Mouse (Mus musculus): ENCODE results near the gene Rasgef1c. TPM values are rescaled to one million over a fixed set of nuclear protein-coding genes. Genes with fewer than 3 reads are reported as not detected.

Rasgef1c gene
- polyA plus RNA-seq, 1 experiment, result 0.52 TPM

DNA sequence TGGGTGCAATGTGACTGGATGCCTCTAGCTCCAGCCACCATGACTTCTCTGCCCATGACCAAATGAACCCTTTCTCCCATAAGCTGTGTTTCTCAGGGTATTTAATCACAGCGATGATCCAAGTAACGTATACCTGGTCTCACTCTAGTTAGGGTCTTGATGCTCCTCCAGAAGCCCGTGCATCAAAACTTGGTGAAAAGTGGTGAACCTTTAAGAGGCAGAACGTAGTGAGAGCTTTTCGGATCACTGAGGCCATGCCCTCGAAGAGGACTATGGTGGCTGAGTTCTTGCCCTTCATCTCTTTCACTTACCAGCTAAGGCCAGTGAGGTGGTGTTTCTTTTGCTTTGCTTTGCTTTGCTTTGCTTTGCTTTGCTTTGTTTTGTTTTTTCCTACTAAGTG is 52.0 kb downstream of the Rasgef1c start:
- H3K27me3 ChIP-seq (ENCODE audit: control insufficient read depth, insufficient read depth, low read length), result no peaks in the 10 kb centered on the region
- TF ChIP-seq POLR2A (IDR thresholded peaks at IDR 0.05; ENCODE audit: low read depth, low read length), result no peak
- no peak for TF ChIP-seq CTCF (IDR thresholded peaks at IDR 0.05; ENCODE audit: extremely low read depth, insufficient read length, insufficient replicate concordance, low read depth, low read length)
- no peak overlapping the region for H3K4me3 ChIP-seq (ENCODE audit: low read depth, low read length)
- H3K4me1 ChIP-seq (ENCODE audit: control insufficient read depth, insufficient read depth, insufficient read length, low read length), result no peaks in the 10 kb centered on the region
- H3K27ac ChIP-seq (ENCODE audit: insufficient read depth, low read depth, low read length), result no peak overlapping the region; the same call in 1 of the 2 replicates
- WGBS, result 86% methylated on average over 6 of the region's 6 CpGs
- H3K36me3 ChIP-seq (ENCODE audit: control insufficient read depth, insufficient read depth, low read length), result no peaks in the 10 kb centered on the region

DNA sequence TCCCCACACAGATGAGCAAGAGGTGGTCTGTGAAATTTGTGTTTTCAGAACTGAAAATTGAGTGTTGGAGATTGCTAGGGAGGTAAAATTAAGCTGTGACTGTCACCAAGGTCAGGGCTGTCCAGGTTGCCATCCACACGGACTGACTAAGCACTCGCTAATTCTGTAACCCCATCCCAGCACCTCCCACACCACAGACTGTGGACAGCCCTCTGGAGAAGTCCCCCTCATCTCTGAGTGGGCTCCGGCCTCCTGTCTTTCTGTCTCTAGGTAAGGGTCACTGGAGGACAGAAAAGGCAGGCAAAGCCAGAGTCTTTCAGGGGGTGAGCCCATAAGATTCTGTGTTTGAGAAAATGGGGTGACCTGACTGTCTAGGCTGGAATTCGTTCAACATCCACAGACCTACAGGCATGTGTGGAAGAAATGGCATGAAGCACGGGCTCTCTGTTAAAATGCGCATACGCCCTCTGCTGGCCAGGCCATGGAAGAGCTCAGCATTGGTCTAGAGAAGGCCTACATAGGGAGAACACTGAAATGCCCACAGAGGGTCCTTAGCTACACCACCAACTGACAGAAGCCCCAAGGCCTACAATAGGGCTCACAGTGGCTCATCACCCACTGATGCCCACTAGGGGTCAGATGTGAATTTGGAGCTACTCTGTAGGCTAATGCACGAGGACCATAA is 54.1 kb downstream of the Rasgef1c start:
- no peak for TF ChIP-seq POLR2A (IDR thresholded peaks at IDR 0.05; ENCODE audit: low read depth, low read length)
- TF ChIP-seq CTCF (IDR thresholded peaks at IDR 0.05; ENCODE audit: extremely low read depth, insufficient read length, insufficient replicate concordance, low read depth, low read length), result peak; percentile 83; the same call in 1 of the 2 replicates
- H3K4me1 ChIP-seq (ENCODE audit: control insufficient read depth, insufficient read depth, insufficient read length, low read length), result no peaks in the 10 kb centered on the region
- no peaks in the 10 kb centered on the region for H3K36me3 ChIP-seq (ENCODE audit: control insufficient read depth, insufficient read depth, low read length)
- no peak overlapping the region for H3K4me3 ChIP-seq (ENCODE audit: low read depth, low read length)
- no peak overlapping the region for H3K27ac ChIP-seq (ENCODE audit: insufficient read depth, low read depth, low read length)
- no peaks in the 10 kb centered on the region for H3K27me3 ChIP-seq (ENCODE audit: control insufficient read depth, insufficient read depth, low read length)
- 29% methylated on average over 8 of the region's 8 CpGs for WGBS

DNA sequence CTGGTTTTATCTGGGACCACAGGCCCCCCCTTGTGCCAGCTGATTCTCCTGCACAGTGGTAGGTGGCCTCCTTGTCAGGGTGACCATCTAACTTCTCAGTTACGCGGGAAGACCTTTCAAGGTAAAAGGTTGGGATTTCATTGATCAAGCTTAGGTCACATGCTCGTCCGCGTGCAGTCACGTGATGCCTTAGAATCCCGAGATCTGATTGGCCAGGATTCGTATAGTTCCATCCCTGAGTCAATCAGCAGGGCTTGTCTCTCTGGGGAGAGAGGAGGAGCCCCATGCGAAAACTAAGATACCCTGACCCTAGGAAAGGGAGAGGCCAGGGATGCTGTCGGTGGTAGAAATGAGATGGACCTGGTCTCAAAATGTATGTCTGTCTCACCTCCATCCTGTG is 56.4 kb downstream of the Rasgef1c start:
- Histone ChIP-seq H3K27me3 (ENCODE audit: control insufficient read depth, insufficient read depth, low read length) (no peaks in the 10 kb centered on the region), H3K4me1 (ENCODE audit: control insufficient read depth, insufficient read depth, insufficient read length, low read length) (no peaks in the 10 kb centered on the region), H3K4me3 (ENCODE audit: low read depth, low read length) (no peak overlapping the region), H3K36me3 (ENCODE audit: control insufficient read depth, insufficient read depth, low read length) (no peaks in the 10 kb centered on the region), H3K27ac (ENCODE audit: insufficient read depth, low read depth, low read length) (no peak overlapping the region)
- 80% methylated on average over 10 of the region's 10 CpGs for WGBS
- TF ChIP-seq CTCF (IDR thresholded peaks at IDR 0.05; ENCODE audit: extremely low read depth, insufficient read length, insufficient replicate concordance, low read depth, low read length) (no peak), POLR2A (IDR thresholded peaks at IDR 0.05; ENCODE audit: low read depth, low read length) (no peak)

DNA sequence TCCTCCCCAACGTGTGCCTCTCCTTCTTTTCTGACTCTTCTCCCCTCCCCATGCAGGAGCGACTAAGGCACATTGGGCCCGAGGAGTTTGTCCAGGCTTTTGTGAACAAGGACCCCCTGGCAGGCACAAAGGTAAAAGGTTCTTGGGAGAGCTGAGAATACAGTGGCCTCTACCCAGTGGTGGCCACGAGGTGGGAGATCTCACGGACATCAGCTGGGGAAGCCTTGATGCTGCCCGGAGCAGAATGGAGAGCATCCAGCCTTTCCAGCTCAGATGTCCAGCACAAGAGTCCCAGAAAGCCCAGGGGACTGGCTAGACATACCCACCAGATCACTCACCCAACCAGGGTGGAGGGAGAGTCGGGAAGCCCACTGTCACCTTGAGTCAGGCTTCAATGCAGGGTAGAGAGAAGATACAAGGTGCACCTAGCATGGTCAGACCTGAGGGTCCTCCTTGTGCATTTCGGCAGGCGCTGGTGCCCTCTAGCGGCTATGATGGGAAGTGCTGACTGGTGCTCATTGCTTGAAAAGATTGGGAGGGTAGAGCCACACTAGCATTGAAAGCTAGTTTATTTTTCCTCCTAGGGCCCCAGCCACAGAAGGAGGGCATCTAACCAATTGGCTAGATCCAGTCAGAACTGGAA is 59.6 kb downstream of the Rasgef1c start:
- Histone ChIP-seq H3K36me3 (ENCODE audit: control insufficient read depth, insufficient read depth, low read length) (no peaks in the 10 kb centered on the region), H3K27me3 (ENCODE audit: control insufficient read depth, insufficient read depth, low read length) (no peaks in the 10 kb centered on the region), H3K4me3 (ENCODE audit: low read depth, low read length) (no peak overlapping the region), H3K4me1 (ENCODE audit: control insufficient read depth, insufficient read depth, insufficient read length, low read length) (no peaks in the 10 kb centered on the region), H3K27ac (ENCODE audit: insufficient read depth, low read depth, low read length) (no peak overlapping the region)
- 33% methylated on average over 10 of the region's 10 CpGs for WGBS
- TF ChIP-seq CTCF (IDR thresholded peaks at IDR 0.05; ENCODE audit: extremely low read depth, insufficient read length, insufficient replicate concordance, low read depth, low read length) (peak; percentile 89; the same call in 1 of the 2 replicates), POLR2A (IDR thresholded peaks at IDR 0.05; ENCODE audit: low read depth, low read length) (no peak)

DNA sequence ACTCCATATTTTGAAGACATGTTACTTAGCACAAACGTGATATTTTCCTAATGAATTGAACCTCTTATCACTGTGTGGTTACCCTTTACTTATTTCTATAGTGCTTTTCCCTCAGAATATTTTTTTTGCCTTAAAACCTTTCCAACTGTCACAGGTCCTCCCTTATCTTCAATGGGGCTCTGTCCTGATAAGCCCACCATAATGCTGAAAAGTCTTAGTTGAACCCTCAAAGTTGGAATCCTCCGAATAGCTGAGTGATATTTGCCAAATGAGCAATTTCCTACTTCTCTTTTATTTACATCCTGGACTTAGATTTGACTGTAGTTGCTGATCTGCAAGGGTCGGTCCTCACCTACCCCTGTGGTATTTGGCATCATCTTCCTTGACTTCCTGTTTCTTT is 63.7 kb downstream of the Rasgef1c start:
- Histone ChIP-seq H3K27me3 (ENCODE audit: control insufficient read depth, insufficient read depth, low read length) (no peaks in the 10 kb centered on the region), H3K36me3 (ENCODE audit: control insufficient read depth, insufficient read depth, low read length) (no peaks in the 10 kb centered on the region), H3K27ac (ENCODE audit: insufficient read depth, low read depth, low read length) (no peak overlapping the region), H3K4me3 (ENCODE audit: low read depth, low read length) (no peak overlapping the region), H3K4me1 (ENCODE audit: control insufficient read depth, insufficient read depth, insufficient read length, low read length) (no peaks in the 10 kb centered on the region)
- TF ChIP-seq CTCF (IDR thresholded peaks at IDR 0.05; ENCODE audit: extremely low read depth, insufficient read length, insufficient replicate concordance, low read depth, low read length) (no peak), POLR2A (IDR thresholded peaks at IDR 0.05; ENCODE audit: low read depth, low read length) (no peak)
- WGBS, result 53% methylated on average over 3 of the region's 3 CpGs

DNA sequence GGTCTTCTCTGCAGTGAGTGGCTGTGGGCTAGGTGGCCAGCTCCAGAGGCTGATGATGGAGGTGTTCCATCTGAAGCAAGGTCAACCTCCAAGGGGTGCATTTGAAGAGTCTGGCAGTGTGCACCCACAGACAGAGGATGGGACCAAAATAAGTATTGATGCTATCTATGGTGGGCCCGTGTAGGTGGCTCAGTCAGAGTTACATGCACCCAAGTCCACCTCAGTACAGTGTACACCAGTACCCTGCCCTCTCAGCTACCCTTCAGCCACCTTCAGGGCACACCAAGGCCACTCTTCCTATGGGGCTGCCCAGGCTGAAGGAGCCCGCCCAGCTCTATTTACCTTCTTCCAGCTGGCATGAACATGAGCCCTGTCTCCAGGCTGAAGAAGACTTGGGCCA is 68.1 kb downstream of the Rasgef1c start:
- H3K27me3 ChIP-seq (ENCODE audit: control insufficient read depth, insufficient read depth, low read length), result no peaks in the 10 kb centered on the region
- WGBS, result 72% methylated on average over 2 of the region's 2 CpGs
- H3K27ac ChIP-seq (ENCODE audit: insufficient read depth, low read depth, low read length), result no peak overlapping the region
- H3K4me1 ChIP-seq (ENCODE audit: control insufficient read depth, insufficient read depth, insufficient read length, low read length), result no peaks in the 10 kb centered on the region
- TF ChIP-seq CTCF (IDR thresholded peaks at IDR 0.05; ENCODE audit: extremely low read depth, insufficient read length, insufficient replicate concordance, low read depth, low read length) (no peak), POLR2A (IDR thresholded peaks at IDR 0.05; ENCODE audit: low read depth, low read length) (no peak)
- H3K4me3 ChIP-seq (ENCODE audit: low read depth, low read length), result no peak overlapping the region
- no peaks in the 10 kb centered on the region for H3K36me3 ChIP-seq (ENCODE audit: control insufficient read depth, insufficient read depth, low read length)

DNA sequence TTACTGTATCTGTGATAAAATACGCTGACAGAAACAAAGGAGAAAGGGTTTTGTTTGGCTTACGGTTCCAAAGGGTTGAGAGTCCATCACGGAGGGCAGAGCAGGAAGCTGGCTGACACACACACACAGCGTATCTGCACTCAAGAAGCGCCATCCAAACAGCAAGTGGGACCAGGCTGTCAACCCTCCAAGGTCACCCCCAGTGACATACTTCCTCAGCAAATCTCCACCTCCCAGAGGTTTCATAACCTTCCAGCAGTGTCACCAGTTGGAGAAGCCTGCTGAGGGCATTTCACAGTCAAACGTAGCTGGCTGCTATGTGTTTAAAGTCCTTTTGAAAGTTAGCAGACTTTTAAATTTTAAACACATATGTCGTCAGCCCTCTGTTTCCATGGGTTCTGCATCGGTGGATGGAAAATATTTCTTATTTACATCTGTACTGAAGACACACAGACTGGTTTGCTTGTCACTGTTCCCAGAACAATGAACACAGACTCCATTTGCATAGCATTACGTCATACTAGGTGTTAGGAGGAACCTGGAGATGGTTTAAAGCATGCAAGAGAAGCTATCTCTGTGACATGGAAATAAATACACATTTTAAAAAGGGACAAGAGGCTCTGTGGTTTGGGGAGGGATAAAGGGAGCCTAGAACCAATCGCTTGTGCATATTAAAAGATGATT is 72.2 kb downstream of the Rasgef1c start:
- Histone ChIP-seq H3K27me3 (ENCODE audit: control insufficient read depth, insufficient read depth, low read length) (no peaks in the 10 kb centered on the region), H3K4me1 (ENCODE audit: control insufficient read depth, insufficient read depth, insufficient read length, low read length) (no peaks in the 10 kb centered on the region), H3K4me3 (ENCODE audit: low read depth, low read length) (no peak overlapping the region), H3K36me3 (ENCODE audit: control insufficient read depth, insufficient read depth, low read length) (no peaks in the 10 kb centered on the region), H3K27ac (ENCODE audit: insufficient read depth, low read depth, low read length) (no peak overlapping the region)
- TF ChIP-seq POLR2A (IDR thresholded peaks at IDR 0.05; ENCODE audit: low read depth, low read length) (no peak), CTCF (IDR thresholded peaks at IDR 0.05; ENCODE audit: extremely low read depth, insufficient read length, insufficient replicate concordance, low read depth, low read length) (no peak)
- WGBS, result 71% methylated on average over 10 of the region's 10 CpGs

All from small intestine, adult 2 months (tissue).